Mouse (Mus musculus): Measurements from ENCODE around the gene Slc25a16.

DNA sequence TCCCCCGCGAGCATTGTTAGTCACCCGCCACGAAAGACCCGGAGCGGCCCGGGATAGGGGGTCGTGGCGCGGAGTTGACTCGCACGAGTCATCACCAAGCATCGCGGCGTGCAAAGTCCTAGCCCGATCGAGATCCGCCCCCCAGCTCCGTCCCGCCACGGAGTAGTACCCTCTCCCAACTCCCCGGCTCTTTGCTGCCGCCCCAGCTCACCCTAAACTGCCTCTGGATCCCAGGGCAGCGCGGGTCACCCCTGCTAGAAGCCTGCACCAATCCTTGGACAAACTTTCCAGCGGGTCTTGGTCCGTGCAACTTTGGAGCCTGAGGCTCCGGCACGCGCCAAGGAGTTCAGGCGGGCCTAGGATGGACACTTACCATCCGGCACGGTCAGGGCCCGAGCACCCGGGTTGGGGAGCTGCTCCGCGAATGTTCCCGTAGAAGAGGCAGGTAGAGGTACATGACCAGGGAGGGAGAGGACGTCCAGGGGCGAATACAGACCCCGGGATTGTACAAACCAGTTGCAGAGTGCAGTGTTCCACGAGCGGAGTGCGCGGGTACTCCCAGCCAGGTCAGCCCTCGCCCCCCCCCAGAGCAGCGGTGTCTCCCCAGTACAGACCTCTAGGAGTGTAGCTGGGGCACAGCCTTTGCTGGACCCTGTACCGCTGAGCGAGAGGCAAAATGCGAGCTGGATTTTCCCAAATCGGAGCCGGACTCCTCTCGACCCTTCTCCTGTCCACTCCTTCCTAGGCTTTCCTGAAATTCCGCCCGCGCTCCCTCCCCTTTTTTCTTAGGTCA lies 33.4 kb upstream of the Slc25a16 start:
- TF ChIP-seq CTCF (IDR thresholded peaks at IDR 0.05; ENCODE audit: low read depth) (no peak), EP300 (IDR thresholded peaks at IDR 0.05; ENCODE audit: low read depth) (no peak)

Data from heart, postnatal 0 days (tissue).